Mouse (Mus musculus) layer of hippocampus, postnatal 25 days (tissue): ENCODE measurements around the gene Lef1. TPM values are rescaled to one million over a fixed set of nuclear protein-coding genes. Genes with fewer than 3 reads are reported as not detected.

ENCODE experiments used
- DNase-seq, 2 experiments: peaks; one replicate each; pipeline ENCODE4 v3.0.0; 2022; ENCODE audit warnings: mixed read lengths in 2 of 2, low spot score in 1 of 2; ENCODE audit errors: extremely low spot score in 1 of 2
- total RNA-seq, 2 experiments: library from RNA; stranded (reverse); gene quantifications; 2 replicates each; pipeline ENCODE4 v1.2.3; 2021

Lef1 gene
- 1 to 10 TPM; 5.4 to 5.8 TPM for total RNA-seq

DNA sequence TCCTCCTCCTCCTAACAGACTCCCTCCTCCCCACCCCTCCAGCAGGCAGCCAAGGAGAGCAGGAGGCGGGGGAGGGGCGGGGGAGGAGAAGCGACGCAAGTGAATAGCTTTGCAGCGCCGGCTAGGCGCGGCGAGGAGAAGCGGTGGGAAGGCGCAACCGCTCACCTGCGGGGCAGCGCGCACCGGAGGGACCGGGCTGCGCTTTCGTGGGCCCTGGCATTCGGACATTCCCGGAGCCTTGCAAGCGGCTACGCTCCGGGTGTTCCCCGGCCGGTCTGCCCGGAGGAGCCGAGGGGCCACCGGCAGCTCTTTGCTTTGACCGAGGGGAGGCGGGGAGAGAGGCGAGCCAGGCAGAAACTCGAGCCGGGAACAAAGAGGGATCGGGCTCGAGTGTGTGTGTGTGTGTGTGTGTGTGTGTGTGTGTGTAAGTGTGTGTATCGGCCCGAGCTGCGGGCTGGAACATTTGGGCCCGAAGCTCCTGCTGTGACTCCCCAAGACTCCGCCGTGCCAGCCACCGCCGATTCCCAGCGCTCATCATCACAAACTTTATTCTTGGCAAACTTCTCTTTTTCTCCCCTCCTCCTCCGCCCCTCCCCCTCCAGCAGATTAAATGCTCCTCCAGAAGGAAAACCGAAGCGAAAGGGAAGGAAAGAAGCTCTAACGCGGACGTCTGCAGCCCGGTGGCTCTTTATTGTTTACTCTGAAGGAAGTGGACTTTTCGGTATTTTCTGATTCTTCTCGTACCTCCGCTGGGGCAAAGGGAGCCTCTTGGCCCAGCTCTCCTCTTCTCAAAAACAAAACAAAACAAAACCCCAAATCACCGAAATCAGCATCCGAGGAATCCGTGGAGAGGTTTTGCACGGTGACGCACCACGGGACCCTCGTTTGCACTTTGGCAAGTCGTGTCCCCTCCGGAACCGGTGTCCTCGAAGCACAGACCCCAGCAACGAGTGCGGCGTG, at the start of gene Lef1:
TSS of gene Lef1 (plus strand) at position 281 of the 960 bp plus-strand sequence.
- peak in 1 of 2 experiments; percentile 22 for DNase-seq

DNA sequence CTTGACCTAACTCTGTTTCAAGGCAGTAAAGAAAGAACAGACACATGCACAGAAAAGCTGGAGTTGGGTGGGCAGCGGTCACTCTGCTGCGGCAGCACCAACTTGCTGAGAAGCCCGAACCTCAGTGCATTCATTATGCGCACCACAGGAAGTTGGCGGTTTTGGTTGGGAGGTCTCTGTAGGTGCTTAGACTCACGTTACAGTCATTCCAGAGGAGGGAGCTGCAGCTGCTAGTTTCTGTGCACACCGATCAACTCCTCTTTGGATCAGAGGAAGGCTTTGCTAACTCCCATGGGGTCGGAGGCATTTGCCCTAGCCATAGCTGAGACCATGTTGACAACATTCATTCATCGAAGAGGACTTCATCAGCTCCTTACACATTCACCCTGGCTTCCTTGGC, 45.3 kb upstream of the Lef1 start:
- DNase-seq: no peak

DNA sequence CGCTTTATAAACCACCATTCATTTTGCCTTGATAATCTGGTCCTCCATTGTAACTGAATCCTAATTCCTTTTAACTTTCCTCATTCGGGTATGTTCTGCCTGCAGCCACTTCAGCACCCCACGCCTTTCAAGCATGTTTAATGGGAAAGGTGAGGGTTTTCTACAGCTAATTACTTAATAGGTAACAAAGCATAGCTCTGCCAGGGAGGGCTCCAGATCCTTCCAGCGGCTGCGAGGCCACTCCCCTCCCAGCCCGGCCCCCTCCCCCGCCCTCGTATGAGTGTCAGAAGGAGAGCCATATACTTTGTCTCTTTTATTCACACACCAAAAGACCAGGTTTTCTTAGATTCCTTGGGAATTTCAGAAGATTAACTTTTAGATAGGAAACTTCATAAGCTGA, 44.1 kb upstream of the Lef1 start:
- DNase-seq: no peak

DNA sequence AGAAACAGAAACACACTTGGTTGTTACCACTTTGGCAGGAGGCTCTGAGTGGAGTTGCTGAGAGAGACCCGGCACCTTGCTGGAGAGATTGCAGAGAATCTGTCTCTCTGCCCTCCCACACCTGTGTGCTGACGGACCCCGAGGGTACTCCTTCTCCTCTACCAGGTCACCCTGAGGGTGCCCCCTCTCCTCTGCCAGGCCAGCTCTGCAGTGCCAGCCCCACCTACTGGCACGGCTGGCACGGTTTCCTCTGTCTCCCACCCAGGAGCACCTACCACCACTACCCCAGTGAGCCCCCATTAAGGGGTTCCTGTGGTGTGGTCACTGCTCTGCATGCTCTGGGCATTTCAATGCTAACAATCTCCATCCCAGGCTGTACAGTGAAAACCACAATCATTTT, 42.3 kb upstream of the Lef1 start:
- no peak for DNase-seq

DNA sequence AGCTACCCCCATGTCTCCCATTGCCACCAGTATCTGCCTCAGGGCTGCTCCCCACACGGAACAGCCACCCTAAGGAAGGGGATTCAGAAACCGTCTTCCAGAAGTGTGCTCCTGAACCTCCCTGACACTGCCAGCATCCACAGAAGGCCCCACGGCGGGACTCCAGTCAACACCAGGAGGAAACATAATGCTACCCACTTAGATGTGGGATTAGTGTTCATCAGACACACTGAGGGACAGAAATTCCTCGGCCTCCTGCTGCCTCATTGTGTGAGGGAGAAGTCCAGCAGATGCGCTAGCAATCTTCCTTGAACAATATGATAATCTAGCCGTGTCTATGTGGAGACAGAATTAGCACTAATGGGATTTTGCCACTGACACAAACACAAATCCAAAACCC, 40.1 kb upstream of the Lef1 start:
- DNase-seq: no peak

DNA sequence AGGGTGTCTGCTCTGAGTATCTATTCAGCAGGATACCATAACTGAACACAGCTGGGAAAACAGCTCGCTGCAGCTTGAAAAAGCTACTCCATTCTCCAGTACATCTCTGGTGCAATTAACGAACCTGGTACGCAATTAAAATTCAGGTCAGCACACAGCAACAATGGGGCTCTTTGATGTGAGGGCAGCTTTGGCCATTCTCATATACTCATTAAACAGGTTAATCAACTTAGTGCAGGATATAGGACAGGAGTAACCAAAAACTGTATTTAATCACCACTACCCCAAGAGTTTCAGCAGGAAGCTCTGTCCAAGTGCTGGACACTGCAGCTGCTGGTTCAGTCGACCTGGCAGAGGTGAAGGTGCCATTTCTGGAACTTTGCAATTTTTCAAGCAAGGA, 37.6 kb upstream of the Lef1 start:
- DNase-seq: no peak

DNA sequence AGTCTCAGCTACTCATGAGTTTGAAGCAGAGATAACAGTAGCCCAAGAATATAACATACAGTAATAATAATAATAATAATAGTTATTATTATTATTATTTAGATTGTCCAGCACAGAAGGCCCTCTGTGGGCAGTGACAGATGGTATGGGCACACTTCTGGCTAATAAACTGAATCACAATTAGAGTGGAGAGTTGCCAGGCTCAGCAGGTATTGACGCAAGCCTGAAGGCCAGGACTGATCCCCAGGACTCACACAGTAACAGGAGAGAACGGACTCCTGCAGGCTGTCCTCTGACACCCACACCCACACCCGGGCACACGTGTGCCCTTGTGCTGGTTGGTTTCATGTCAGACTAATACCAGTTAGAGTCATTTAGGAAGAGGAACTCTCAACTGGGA, 36.3 kb upstream of the Lef1 start:
- no peak for DNase-seq

DNA sequence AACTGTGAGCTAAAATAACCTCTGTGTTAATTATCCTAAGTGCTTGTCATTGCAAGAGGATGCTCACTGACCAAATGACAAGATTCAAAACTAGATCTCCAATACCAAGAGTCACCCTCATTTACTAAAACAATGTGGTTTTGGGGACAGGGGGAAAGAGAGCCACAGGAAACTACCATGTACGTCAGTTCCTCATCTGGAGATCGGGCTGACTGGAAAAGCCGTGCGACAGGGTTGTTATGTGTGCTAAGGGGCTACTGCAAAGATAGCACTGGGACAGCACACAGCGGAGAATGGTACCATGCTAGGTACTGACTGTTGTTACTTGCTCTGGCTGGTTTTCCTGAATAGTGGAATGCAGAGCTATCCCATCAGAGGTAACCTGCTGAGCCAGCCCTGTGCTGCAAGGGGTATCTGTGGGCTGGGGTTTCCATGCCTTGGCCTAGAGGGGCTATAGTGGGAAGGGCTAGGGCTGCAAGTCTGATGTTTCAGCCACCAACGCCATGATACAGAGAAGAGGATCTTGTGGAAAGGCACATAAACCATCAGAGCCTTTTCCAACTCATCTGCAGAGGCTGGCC, 32.1 kb upstream of the Lef1 start:
- DNase-seq: no peak

DNA sequence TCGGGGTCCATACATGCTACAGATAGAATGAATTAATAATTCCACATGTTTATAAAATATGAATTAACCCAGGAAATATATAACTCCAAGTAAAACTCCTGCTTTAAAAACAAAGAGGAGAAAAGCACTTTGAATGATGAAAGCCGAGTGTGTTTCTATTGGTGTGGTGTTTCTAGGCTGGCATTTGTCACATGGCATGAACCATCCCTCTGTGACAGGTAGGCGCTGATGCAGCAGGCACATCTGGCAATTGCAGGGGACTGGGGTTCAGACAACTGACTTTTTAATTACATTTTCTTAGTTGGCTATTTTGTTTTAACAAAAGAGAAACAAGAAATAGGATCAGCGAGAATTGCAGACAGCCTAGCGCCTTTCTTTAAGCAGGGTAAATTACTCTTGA, 31.6 kb upstream of the Lef1 start:
- no peak for DNase-seq

DNA sequence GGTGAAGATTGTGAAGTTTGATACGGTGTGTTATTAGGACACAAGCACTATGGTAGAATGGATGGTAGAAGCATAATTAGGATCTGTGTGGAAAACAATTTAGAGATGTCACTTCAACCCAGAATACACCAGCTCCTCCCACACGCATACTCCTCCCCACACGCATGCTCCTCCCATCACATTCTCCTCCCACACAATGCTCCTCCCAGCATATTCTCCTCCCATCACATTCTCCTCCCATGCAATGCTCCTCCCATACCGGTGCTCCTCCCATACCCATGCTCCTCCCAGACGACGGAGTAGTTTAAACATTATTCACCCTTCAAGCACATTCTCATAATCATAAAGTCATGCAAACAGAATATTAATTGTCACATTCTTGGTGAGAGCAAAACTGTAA, 26.5 kb upstream of the Lef1 start:
- DNase-seq: no peak

DNA sequence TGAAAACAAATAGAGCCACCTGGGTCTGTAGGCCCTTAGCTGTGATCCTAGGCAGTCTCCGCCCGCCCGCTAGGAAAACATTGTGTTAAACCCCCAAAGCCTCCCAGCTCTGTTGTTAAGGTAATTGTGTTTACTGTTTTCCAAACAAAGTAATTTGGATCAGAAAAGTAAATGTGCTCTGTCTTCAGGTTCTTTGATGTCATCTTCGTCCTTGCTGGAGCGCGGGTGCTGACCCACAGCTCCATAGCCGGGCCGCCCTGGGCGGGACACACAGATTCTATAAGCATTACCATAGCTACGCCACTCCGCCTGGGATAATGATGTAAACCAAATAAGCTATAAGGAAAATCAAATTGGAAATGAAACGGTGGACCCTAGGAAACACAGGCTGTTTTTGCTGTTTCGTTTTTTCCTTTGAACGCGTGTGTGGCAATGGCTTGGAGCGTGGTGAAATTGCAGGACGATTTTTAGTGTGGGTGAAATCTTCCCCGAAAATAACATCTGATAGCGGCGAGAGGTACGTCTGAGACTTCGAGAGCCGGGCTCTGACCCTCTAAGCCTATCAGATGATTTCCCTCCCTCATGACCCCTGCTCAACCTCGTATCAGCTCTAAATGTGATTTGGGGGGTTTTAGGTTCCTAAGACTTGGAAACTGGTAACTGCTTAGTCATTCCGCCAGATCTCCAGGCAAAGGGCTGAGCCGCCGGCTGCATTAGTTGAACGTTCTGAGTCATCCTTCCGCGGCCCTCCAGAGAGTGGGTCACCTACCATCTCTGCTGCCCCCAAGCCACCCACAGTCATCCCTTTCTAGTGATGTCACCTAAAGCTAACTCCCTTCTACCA, 25.3 kb upstream of the Lef1 start:
- DNase-seq: no peak

DNA sequence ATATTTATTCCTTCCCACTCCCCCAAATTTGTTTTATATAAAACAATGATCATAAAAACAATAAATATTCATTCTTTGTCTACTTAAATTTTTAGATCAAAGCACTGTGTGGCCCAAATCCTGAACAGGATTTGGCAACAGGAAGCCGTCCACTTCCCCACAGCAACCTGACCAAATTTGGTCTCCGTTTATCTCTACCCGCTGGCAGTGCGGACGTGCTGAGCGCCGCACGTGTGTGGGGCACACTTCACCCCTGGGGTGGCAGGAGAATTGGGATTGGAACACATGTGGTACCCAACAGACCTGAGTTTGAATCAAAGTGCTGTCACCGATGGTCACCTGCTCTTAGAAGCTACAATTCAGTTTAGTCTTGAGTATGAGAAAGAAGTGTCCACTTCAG, 24.3 kb upstream of the Lef1 start:
- no peak for DNase-seq

DNA sequence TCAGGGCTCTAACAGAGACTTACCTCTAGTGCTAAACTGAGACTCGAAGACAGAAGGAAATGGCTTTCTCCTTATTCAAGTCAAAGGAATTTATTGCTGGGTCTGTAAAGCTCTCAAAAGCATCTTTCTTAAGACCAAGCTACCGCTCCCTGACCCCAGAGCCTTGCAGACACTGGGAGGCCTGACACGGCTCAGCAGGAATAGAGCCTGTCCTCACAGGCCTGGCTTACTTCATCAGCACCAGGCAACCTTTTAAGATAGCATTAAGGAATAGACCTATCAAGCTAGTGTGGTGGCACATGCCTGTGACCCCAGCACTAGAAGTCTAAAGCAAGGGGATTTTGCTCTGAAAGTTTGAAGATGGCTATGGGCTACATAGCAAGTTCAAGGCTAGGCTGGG, 20.6 kb upstream of the Lef1 start:
- DNase-seq: no peak

DNA sequence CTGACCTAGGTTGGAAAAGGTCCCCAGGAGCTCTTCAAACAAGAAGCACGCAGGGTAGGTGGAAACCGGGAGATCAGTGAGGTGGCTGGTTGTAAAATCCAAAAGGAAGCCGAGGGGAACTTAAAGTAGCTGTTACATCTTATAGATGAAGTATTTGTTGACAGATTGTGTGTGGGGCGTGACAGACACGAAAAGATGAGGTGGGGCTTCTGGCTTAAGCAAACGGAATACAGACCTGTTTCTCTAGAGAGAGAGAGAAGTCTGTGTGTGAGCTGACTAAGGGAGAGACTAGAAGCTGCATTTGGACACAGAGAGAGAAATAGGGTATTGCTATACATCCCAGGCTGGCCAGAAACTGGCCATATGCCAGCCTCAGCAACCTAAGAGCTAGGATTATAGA, 18.2 kb upstream of the Lef1 start:
- DNase-seq: no peak

DNA sequence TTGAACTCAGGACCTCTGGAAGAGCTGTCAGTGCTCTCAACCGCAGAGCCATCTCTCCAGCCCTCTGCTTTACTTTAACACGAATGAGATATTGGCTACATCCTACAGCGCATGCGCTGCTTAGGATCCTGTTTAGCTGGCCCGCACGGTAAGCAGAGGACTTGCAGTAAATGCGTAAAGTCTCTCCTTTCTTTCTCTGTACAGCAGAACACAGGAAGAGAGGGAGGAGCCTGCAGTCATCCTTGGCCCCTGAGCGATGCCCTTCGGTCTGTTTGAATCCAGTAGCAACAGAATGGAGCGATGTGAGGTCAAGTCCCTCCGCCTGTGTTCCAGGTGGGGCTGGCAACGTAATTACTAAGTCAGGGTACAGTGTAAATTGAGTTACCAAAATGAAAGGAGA, 16.5 kb upstream of the Lef1 start:
- DNase-seq: no peak

DNA sequence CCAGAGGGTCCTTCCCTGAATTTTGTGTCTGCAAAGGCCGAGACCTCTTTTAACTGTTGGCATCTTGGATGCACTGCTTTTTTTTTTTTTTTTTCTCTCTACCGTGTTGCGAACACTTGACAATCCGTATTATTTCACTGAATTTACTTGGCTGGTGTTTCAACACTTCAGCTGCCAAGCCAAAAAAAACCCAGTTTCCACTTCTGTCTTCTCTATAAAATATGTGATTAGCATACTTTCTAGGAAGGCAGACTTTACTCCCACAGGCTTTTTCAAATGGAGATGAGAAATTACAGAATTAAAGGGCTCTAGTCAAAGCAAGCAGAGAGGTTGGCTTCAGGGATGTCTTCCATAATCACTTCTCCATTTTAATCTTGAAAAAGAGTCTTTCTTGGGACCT, 14.2 kb upstream of the Lef1 start:
- DNase-seq: no peak

DNA sequence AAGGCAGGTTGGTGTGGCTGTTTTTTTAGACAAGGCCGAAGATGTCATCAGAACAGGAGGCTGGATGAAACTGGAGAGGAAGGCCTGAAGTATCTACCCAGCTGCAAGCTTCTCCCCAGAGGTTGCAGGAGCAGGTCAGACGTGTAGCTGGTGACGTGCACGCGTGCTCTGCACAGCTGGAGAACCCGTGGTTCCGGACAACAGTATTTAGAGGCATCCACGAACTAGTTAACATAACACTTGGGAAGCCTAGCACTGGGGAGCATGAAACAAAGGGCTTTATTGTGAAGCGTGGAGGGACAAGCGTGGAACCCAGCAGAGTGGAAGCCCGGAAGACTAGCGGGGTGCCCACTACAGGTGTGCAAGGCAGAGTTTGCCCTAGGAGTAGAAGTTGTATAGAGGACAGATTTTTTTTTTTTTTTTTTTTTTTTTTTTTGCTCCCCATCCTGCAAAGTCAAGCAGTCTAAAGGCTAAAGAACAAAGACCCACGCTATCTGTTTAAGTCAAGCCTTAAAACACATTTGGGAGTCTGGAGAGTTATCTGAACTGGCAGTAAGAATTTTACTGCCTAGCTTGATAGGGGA, 8.0 kb upstream of the Lef1 start:
- no peak for DNase-seq

DNA sequence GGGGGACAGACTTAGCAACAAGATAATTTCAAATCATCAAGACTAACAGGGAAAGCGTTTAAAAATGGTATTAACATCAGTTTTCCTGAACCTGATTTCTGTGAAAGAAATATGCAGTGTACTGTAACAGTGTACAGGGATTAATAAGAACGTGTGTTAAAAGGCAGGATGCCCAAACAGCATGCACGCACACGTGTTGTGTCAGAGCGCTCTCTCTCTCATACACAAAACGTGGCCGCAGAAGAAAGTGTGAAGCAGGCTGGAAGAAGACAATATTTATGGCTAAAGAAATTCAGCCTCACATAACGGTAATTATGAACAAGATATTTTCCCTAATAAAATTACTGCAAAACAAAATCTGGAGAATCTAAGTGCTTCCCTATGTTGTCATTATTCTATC, 4.9 kb upstream of the Lef1 start:
- DNase-seq: no peak

DNA sequence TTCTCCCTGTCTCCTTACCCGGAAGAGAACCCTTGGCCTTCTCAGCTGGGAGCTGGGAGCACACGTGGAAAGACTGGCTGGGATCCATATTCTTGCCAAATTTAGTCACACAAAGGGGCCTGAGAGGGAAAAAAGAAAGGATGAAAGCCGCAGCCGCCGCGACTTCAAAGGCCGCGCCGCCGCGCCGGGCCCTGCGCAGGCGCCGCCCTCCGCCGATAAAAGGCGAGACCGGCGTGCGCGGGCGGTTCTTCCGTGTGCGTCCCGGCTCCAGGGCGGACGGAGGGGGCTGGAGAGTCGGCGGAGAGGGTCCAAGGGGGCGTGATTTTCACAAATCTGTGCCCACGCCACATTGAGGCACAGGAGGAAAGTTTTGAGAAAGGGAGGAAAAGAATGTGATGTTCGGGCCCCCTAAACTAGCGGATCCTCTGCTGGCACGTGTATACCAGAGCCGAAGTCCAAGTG, 4.3 kb upstream of the Lef1 start:
- DNase-seq: no peak

DNA sequence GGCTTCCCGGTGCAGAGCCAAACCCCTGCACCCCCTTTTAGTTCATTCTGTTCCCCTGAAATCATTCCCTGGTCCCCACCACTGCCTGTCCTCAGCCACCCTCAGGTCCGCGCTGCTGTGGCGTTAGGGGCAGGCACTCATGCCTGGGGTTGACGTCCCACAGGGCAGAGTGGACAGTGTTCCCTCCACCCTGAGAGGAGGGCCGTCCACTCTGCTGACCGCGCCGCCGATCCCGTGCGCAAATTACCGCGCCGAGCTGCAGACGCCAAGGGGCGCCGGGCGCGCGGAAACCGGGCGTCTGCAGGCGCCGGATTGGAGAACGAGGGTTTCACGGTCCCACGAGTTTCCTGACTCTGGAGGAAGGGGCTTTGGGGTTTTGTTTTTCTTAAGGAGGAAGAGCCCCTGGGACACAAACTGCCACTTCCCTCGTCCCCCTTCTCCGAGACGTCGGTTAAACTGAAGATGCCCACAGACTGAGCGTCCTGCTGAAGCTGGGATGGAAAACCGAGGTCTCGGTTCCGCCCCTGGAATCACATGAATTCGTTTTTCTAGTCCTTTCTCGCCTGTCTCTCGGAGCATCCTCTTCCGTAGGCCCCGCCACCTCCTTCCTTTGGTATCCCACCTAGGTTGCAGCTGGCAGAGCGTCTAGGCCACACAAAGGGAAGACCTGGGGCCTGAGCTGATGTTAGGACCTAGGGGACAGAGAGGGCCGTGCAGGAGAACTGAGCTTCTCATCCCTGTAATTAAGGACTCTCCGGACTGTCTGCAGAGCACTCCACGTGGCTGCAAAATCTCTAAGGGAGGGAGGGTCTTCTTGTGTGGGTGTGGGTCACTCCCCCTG, 3.6 kb upstream of the Lef1 start:
- DNase-seq: no peak
